Mouse (Mus musculus): ENCODE data around the gene Tas1r3. TPM values are rescaled to one million over a fixed set of nuclear protein-coding genes. Genes with fewer than 3 reads are reported as not detected.

Tas1r3 gene
- total RNA-seq, 2 experiments from 2014 or later: 0.27 to 0.42 TPM

Small RNAs within 50 kb of the gene (microRNA-seq; reads per million reads assigned to microRNA genes)
- 0 reads per million in 2 experiments for gene Gm22991 (ENCODE audit: borderline number of aligned reads in 2 of 2)

Other genes starting within 250 kb of the Tas1r3 start
- gene Cdk11b, start 238.5 kb downstream of the Tas1r3 start, total RNA-seq (2021): 10 to 100 TPM; 56.8 to 62.0 TPM
- gene Gm10563, start 218.0 kb downstream of the Tas1r3 start, total RNA-seq (2021): not detected
- gene Mmp23, start 210.0 kb downstream of the Tas1r3 start, total RNA-seq (2021): 10 to 100 TPM in 1 of 2 experiments, 1 to 10 TPM in 1; 5.6 to 12.8 TPM
- gene Mib2, start 194.2 kb downstream of the Tas1r3 start, total RNA-seq (2021): 10 to 100 TPM; 57.1 to 59.7 TPM
- 10 to 100 TPM; 31.5 to 48.1 TPM for gene Fndc10, start 169.0 kb downstream of the Tas1r3 start, total RNA-seq (2021)
- 100 to 1,000 TPM in 1 of 2 experiments, 10 to 100 TPM in 1; 92.0 to 105 TPM for gene Ssu72, start 158.6 kb downstream of the Tas1r3 start, total RNA-seq (2021)
- under 1 TPM; 0.48 to 0.89 TPM for gene Tmem240, start 128.6 kb downstream of the Tas1r3 start, total RNA-seq (2021)
- 10 to 100 TPM; 96.2 to 99.8 TPM for gene Atad3a, start 102.3 kb downstream of the Tas1r3 start, total RNA-seq (2021)
- gene Vwa1, start 88.7 kb downstream of the Tas1r3 start, total RNA-seq (2021): 10 to 100 TPM in 1 of 2 experiments, 1 to 10 TPM in 1; 3.8 to 12.3 TPM
- gene Tmem88b, start 77.5 kb downstream of the Tas1r3 start, total RNA-seq (2021): under 1 TPM; 0.56 to 0.70 TPM
- not detected for gene Ankrd65, start 72.9 kb downstream of the Tas1r3 start, total RNA-seq (2021)
- 100 to 1,000 TPM; 143 to 148 TPM for gene Mrpl20, start 60.5 kb downstream of the Tas1r3 start, total RNA-seq (2021)
- 100 to 1,000 TPM; 112 to 146 TPM for gene Ccnl2, start 50.9 kb downstream of the Tas1r3 start, total RNA-seq (2021)
- gene Aurkaip1, start 32.1 kb downstream of the Tas1r3 start, total RNA-seq (2021): 100 to 1,000 TPM; 142 to 164 TPM
- gene Mxra8, start 23.7 kb downstream of the Tas1r3 start, total RNA-seq (2021): 10 to 100 TPM; 40.0 to 43.1 TPM
- 10 to 100 TPM; 62.3 to 87.0 TPM for gene Dvl1, start 16.0 kb downstream of the Tas1r3 start, total RNA-seq (2021)
- 10 to 100 TPM; 16.9 to 17.5 TPM for gene Cptp, start 6.1 kb upstream of the Tas1r3 start, total RNA-seq (2021)
- 10 to 100 TPM; 26.4 to 29.7 TPM for gene Ints11, start 6.2 kb upstream of the Tas1r3 start, total RNA-seq (2021)
- gene Pusl1, start 28.4 kb upstream of the Tas1r3 start, total RNA-seq (2021): 10 to 100 TPM; 28.1 to 32.8 TPM
- gene Acap3, start 28.5 kb upstream of the Tas1r3 start, total RNA-seq (2021): 10 to 100 TPM; 17.2 to 19.3 TPM
- 10 to 100 TPM; 75.5 to 85.8 TPM for gene Ube2j2, start 80.5 kb upstream of the Tas1r3 start, total RNA-seq (2021)
- gene C1qtnf12, start 99.0 kb upstream of the Tas1r3 start, total RNA-seq (2021): 10 to 100 TPM; 69.5 to 94.3 TPM
- gene B3galt6, start 129.3 kb upstream of the Tas1r3 start, total RNA-seq (2021): 1 to 10 TPM; 5.9 to 6.1 TPM
- gene Sdf4, start 129.5 kb upstream of the Tas1r3 start, total RNA-seq (2021): 100 to 1,000 TPM; 227 to 290 TPM
- under 1 TPM; 0.29 to 0.66 TPM for gene Tnfrsf4, start 150.5 kb upstream of the Tas1r3 start, total RNA-seq (2021)
- not detected for gene Tnfrsf18, start 162.8 kb upstream of the Tas1r3 start, total RNA-seq (2021)
- under 1 TPM in 1 of 2 experiments, not detected in 1; 0.35 TPM for gene Ttll10, start 196.1 kb upstream of the Tas1r3 start, total RNA-seq (2021)
- gene 9430015G10Rik, start 246.6 kb upstream of the Tas1r3 start, total RNA-seq (2021): 10 to 100 TPM in 1 of 2 experiments, 1 to 10 TPM in 1; 9.6 to 12.9 TPM

Measured in adrenal gland, adult 18-20 months (tissue).